Mouse (Mus musculus) bone marrow macrophage, adult 2 months (primary cell): ENCODE results near the gene Ccdc88c. TPM values are rescaled to one million over a fixed set of nuclear protein-coding genes. Genes with fewer than 3 reads are reported as not detected.

ENCODE experiments used
- H3K27ac ChIP-seq: 2 replicates; pipeline ENCODE4 v1.5.1; 2012; ENCODE audit warnings: low read depth, low read length; ENCODE audit not compliant: insufficient read depth
- H3K4me1 ChIP-seq: 2 replicates; pipeline ENCODE4 v1.6.1; 2012; ENCODE audit warnings: low read length; ENCODE audit not compliant: control insufficient read depth, insufficient read depth
- H3K4me3 ChIP-seq: 2 replicates; pipeline ENCODE4 v1.5.1; 2012; ENCODE audit warnings: mild to moderate bottlenecking, low read length, moderate library complexity; ENCODE audit not compliant: insufficient read depth
- CTCF ChIP-seq: IDR thresholded peaks from 2 replicates; pipeline ENCODE4 v1.5.1; 2012; ENCODE audit warnings: low read depth, mild to moderate bottlenecking, low read length, moderate library complexity
- POLR2A ChIP-seq: IDR thresholded peaks from 2 replicates; pipeline ENCODE4 v1.6.1; 2012; ENCODE audit warnings: mild to moderate bottlenecking, low read depth, low read length, borderline replicate concordance
- polyA plus RNA-seq: library from polyadenylated mRNA; stranded (reverse); fragments of >200 nt; gene quantifications from 2 replicates; pipeline ENCODE4 v1.2.4, GENCODE M21; 2012; ENCODE audit not compliant: missing spikeins, insufficient read depth, insufficient read length

Ccdc88c gene
- polyA plus RNA-seq, 1 experiment: 0.76 TPM

DNA sequence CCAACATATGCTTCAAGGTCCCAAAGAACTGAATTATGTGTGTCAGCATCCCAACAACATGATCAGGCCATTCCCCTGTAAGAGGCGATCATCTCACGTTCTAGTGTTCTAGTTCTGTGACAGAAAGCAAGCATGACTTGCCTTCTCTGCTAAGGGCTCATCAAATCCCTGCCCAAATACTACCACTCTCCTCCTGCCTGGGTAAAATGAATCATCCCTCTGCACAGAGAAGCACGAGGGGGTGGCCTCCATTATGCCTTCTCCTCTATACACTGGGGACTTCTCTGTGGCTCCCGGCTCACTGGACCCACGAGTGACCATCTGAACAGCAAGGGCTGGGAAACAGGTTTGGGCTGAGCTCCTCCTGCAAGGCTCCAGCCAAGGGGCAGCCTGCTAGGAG, 49.2 kb downstream of the Ccdc88c start:
- TF ChIP-seq POLR2A: no peak
- no peak for TF ChIP-seq CTCF
- no peak overlapping the region for H3K4me3 ChIP-seq

DNA sequence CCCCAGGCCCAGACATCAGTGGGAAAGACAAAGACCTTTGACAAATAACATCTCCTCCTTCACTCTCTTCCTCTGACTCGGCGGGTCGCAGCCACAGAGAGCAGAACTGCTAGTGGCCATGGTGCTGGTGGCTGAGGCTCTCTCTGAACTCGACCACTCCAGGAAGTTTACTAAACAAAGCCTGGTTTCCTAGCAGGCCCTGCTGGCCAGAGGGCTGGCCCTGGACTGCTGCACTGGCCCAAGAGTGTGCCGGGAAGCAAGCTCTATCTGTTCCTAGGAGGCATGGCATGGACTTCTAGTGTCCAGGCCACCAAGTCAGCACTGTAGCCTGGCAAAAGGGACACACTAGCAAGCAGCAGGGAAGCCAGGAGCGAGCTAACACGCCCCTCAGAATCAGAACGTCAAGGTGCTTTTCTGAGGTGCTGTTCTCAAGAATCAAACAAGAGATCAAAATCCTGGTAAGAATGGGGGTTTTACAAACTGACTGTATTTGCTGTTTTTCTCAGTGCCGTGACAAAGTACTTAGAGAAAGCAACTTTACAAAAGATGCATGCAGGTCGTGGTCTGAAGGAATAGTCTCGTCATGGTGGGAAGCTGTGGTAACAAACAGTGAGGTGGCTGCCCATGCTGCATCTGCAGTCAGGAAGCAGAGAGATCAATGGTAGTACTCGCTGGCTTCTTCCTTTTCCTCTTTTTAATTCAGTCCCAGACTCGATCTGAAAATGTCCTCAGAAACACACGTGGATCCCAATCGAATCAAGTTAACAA, 50.7 kb downstream of the Ccdc88c start:
- TF ChIP-seq CTCF: no peak
- TF ChIP-seq POLR2A: no peak
- H3K27ac ChIP-seq: no peak overlapping the region
- H3K4me1 ChIP-seq: no peaks in the 10 kb centered on the region
- H3K4me3 ChIP-seq: no peak overlapping the region

More for the DNA sequence above, 49.2 kb downstream of the Ccdc88c start:
- Histone ChIP-seq H3K27ac (no peak overlapping the region), H3K4me1 (no peaks in the 10 kb centered on the region)

GRCm38 (mm10) chr12:100977551-100977950, 51.3 kb downstream of the Ccdc88c start:
- H3K27ac ChIP-seq: no peak overlapping the region
- no peaks in the 10 kb centered on the region for H3K4me1 ChIP-seq
- TF ChIP-seq POLR2A (no peak), CTCF (no peak)
- H3K4me3 ChIP-seq: no peak overlapping the region

DNA sequence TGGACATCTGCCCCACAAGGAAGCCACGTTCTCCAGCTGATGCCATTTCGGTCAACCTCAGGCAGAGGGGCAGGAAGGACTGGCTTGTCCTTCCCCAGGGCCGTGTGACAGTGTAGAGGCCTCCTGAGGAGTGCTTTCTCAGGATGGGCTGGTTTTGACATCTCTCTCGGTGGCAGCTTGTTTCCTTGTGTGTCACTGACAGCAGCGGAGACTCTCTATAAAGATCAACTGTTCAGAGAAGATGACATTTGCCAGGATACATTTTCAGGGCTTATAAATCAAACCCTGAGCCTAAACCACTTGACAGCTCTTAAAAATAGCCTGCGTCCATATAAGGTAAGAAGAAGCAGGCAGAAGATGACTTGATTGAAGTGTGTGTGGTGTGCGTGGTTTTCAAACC, 59.0 kb downstream of the Ccdc88c start:
- Histone ChIP-seq H3K4me1 (peaks cover 3% of the 10 kb centered on the region), H3K4me3 (no peak overlapping the region), H3K27ac (no peak overlapping the region)
- TF ChIP-seq POLR2A (no peak), CTCF (no peak)

- peaks cover 3% of the 10 kb centered on the region for H3K4me1 ChIP-seq
- TF ChIP-seq CTCF (no peak), POLR2A (no peak)
- H3K27ac ChIP-seq: no peak overlapping the region
- H3K4me3 ChIP-seq: no peak overlapping the region
Observed at GRCm38 (mm10) chr12:100967383-100967782, 61.5 kb downstream of the Ccdc88c start.

GRCm38 (mm10) chr12:100966253-100966652, 62.6 kb downstream of the Ccdc88c start:
- Histone ChIP-seq H3K27ac (no peak overlapping the region), H3K4me3 (no peak overlapping the region), H3K4me1 (peaks cover 3% of the 10 kb centered on the region)
- TF ChIP-seq CTCF (no peak), POLR2A (no peak)

- Histone ChIP-seq H3K27ac (no peak overlapping the region), H3K4me3 (no peak overlapping the region), H3K4me1 (peaks cover 3% of the 10 kb centered on the region)
- TF ChIP-seq CTCF (no peak), POLR2A (no peak)
Observed at GRCm38 (mm10) chr12:100965298-100965697, 63.6 kb downstream of the Ccdc88c start.

DNA sequence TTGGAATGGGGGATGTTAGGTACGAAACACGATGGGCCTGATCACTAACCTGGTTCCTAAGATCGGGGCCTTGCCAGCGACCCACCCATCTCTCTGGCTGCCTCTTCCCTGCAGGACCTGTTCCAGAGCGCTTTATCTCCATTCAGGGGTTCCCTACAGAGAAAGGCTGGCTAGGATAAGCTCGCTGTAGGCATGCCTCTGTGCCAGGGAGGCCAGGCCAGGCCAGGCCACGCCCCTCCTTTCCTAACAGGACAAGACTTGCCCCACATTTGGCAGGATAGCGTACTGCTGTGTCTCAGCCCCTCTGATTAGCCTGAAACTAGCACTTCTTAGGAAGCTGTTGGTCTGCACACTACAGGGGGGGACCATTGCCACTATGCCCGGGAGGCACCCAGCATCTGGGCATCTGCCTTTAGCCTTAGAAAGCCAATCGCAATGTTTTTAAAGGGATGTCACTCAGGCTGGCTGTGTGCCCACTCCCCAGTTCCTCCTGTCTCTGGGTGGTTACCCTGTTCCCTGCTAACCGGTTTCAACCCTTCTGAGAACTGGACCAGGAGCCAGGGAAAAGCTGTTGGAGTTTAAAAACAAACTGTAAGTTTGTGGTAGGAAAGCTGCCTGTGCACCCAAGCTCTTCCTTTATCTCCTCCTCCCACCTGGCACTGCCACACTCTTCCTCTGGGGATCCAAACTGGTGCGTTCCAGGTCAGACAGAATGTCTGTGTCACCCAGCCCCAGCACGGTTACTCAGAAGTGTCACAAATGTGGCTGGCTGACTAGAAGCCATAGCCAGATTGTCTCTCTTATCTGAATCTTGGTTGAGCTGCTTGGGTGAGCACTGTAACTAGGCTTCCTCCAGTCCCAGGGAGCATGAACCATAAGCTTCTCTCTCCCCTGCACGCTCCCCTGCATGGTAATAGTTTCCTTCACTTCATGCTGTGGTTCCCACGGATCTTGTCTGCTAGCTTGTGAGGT, 69.9 kb downstream of the Ccdc88c start:
- H3K4me3 ChIP-seq: no peak overlapping the region
- H3K27ac ChIP-seq: no peak overlapping the region
- TF ChIP-seq CTCF (no peak), POLR2A (no peak)
- no peaks in the 10 kb centered on the region for H3K4me1 ChIP-seq

- Histone ChIP-seq H3K27ac (no peak overlapping the region), H3K4me1 (no peaks in the 10 kb centered on the region)
Observed at GRCm38 (mm10) chr12:100958006-100958405, 70.8 kb downstream of the Ccdc88c start.

More at GRCm38 (mm10) chr12:100958006-100958405, 70.8 kb downstream of the Ccdc88c start:
- no peak overlapping the region for H3K4me3 ChIP-seq
- no peak for TF ChIP-seq POLR2A
- peak; percentile 80 for TF ChIP-seq CTCF
